Mouse (Mus musculus): ENCODE measurements around the gene B230118H07Rik.

- no peak for TF ChIP-seq CTCF (IDR thresholded peaks at IDR 0.05)
- no peak for TF ChIP-seq POLR2A (IDR thresholded peaks at IDR 0.05; ENCODE audit: insufficient read depth, low read depth, low read length)
Measured at GRCm38 (mm10) chr2:101652204-101652920, 3.0 kb upstream of the B230118H07Rik start.
